Comparison of ENCODE assay signal across 18 mouse cellular contexts in genomic region chr12:102778151-102778550, GRCm38 (mm10). TPM values are rescaled to one million over a fixed set of nuclear protein-coding genes. Genes with fewer than 3 reads are reported as not detected.
DNase-seq lines count a peak whose midpoint lies in the region.
"Had no signal": no experiment of that assay in that cellular context is flagged by ENCODE, and none has a peak within 500 bp of the region (broad histone marks: within the 10 kb centered on the region; RNA-seq: fewer than 3 reads in every experiment).

No protein-coding gene starts in this region.

- peak; percentile 22 for DNase-seq in cerebellum, adult 11-12 months
- DNase-seq in cerebellum, postnatal 4 days (ENCODE audit: low spot score in 2 of 2) = no peak
- peak; percentile 23 for DNase-seq in cerebellum, adult 8-10 months
- peak; percentile 16 to 56 for DNase-seq in cerebellum, postnatal 14 days
- DNase-seq in layer of hippocampus, postnatal 14 days (ENCODE audit: low spot score in 2 of 2) = no peak
- DNase-seq in urinary bladder, postnatal 36 days (ENCODE audit: low spot score in 2 of 2) = no peak
- no peak for DNase-seq in liver
- DNase-seq: adrenal gland, postnatal 10 days; forebrain, postnatal 0 days; gastrocnemius, adult 2 months; gastrocnemius, postnatal 25 days; heart, postnatal 10 days; heart, postnatal 4 days; kidney, adult 11 months had no signal

RNA-seq across cellular contexts. Expression of gene Gm20604, which starts 19.7 kb away (rescaled TPM):
- 10 to 100 TPM; 16.7 to 18.7 TPM for total RNA-seq in layer of hippocampus, postnatal 14 days (2021)

RNA-seq across cellular contexts. Expression of gene Ubr7, which starts 20.4 kb away (rescaled TPM):
- total RNA-seq in layer of hippocampus, postnatal 14 days (2021) = 10 to 100 TPM; 30.9 to 31.4 TPM

RNA-seq across cellular contexts. Expression of gene Gon7, which starts 20.5 kb away (rescaled TPM):
- total RNA-seq in layer of hippocampus, postnatal 14 days (2021) = 10 to 100 TPM; 12.7 to 13.3 TPM

RNA-seq across cellular contexts. Expression of gene Gm28051, which starts 20.6 kb away (rescaled TPM):
- not detected for total RNA-seq in layer of hippocampus, postnatal 14 days (2021)
- total RNA-seq: adrenal gland, postnatal 10 days; adrenal gland, postnatal 4 days; forebrain, postnatal 0 days; gastrocnemius, adult 2 months; gastrocnemius, postnatal 25 days; granulocyte monocyte progenitor cell, adult 5-6 weeks; heart, postnatal 10 days; heart, postnatal 4 days; hindbrain, postnatal 0 days; MEL had no signal

RNA-seq across cellular contexts. Expression of gene Tmem251, which starts 34.6 kb away (rescaled TPM):
- 1 to 10 TPM; 4.9 to 5.3 TPM for total RNA-seq in layer of hippocampus, postnatal 14 days (2021)

Comparison
In these comparisons a context has a peak if more than half of its experiments do, and no peak if none do; other contexts are left out.
1. DNase-seq: peak in cerebellum, adult 11-12 months (single experiment), cerebellum, adult 8-10 months (single experiment) and cerebellum, postnatal 14 days (2 of 2); none in cerebellum, postnatal 4 days (0 of 2), layer of hippocampus, postnatal 14 days (0 of 2), urinary bladder, postnatal 36 days (0 of 2) and liver (single experiment).